Mouse (Mus musculus) small intestine, adult 2 months (tissue): ENCODE measurements around the gene Ikbke.

Experiments
- CTCF ChIP-seq: fragments of 200-500 bp; IDR thresholded peaks from 2 replicates; pipeline ENCODE4 v1.5.1; 2012; ENCODE audit warnings: low read depth, mild to moderate bottlenecking, control low read depth, inconsistent platforms, low read length, moderate library complexity, mixed read lengths; ENCODE audit not compliant: insufficient replicate concordance, insufficient read length; ENCODE audit errors: extremely low read depth
- POLR2A ChIP-seq: fragments of 200-500 bp; IDR thresholded peaks from 2 replicates; pipeline ENCODE4 v1.6.1; 2012; ENCODE audit warnings: low read depth, mild to moderate bottlenecking, control low read depth, inconsistent platforms, low read length, moderate library complexity

DNA sequence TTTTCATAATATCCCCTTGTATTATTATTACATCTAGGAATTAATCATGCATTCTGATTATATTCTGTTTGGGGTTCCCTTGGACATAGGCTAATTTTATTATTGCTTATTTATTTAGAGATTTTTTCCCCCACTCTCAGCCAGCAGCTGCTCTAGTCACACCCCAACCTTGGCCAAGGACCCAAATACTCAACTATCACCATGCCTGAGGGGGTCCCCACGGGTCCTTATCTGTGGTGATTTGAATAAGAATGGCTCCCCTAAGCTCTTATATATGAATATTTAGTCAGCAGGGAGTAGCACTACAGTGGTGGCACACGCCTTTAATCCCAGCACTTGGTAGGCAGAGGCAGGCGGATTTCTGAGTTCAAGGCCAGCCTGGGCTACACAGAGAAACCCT is 31.9 kb upstream of the Ikbke start:
- TF ChIP-seq CTCF, result no peak
- no peak for TF ChIP-seq POLR2A
